Mouse (Mus musculus): ENCODE measurements around the gene 4933411K16Rik.

The 4933411K16Rik gene

DNA sequence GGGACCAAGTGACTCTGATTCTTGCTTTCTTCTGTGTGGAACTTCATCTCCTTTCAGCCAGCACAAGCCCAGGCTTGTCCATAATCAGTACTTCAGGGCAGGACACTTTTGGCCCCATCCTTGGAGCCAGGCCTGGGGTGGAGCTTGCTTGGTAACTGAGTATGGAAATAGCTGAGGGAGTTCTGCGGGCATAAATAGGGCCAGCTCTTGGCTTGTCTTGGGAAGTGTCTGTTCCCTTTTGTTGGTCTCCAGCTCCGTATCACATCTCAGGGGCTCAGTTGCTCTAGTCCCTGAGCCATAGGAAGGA is 29.6 kb upstream of the 4933411K16Rik start:
- no peak for TF ChIP-seq GATA4 (IDR thresholded peaks at IDR 0.05; ENCODE audit: insufficient replicate concordance, low read length)

DNA sequence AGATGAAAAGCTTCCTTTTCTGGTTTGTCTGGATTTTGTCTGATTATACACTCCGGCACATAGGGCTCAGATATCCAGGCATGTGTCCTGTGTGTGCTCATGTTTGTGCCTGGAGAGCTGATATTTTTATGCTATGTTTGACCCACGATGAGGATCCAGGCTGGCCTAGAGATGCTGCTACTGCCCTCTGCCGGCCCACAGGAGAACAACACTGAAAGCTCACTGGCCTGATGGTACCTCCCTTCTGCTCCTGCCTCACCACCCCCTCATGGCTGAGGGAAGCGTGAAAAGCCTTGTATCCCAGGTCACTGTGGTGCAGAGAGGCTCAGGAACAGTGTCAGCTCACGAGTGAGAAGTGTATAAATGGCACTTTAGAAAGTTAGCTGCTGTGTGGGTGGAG is 25.9 kb upstream of the 4933411K16Rik start:
- no peak for TF ChIP-seq GATA4 (IDR thresholded peaks at IDR 0.05; ENCODE audit: insufficient replicate concordance, low read length)

DNA sequence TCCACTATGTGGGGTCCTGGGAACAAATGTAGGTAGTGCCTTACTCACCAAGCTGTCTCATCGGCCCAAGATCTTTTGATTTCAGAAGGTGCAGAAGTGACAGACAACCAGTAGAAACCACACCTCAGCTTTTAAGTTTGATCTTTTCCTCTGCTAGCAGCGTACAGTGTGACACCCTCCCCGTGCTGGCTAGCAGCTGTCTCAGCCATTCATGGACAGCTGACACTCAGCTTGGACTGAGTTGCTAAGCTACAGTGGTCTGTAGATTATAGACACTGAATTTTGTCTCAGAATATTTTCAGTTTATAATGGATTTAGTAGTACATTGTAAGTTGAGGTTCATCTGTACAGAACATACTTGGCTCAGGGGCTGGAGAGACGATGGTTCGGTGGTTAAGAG is 20.9 kb upstream of the 4933411K16Rik start:
- TF ChIP-seq GATA4 (IDR thresholded peaks at IDR 0.05; ENCODE audit: insufficient replicate concordance, low read length) = no peak

DNA sequence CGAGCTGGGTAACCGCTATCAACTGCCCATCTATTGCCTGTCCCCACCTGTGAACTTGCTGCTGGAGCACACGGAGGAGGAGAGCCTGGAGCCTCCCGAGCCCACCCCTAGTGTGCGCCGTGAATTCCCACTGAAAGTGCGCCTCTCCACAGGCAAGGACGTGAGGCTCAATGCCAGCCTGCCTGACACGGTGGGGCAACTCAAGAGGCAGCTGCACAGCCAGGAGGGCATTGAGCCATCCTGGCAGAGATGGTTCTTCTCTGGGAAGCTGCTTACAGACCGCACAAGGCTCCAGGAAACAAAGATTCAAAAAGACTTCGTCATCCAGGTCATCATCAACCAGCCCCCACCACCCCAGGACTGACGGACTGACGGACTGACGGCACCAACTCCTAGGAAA is 18.4 kb upstream of the 4933411K16Rik start:
- no peak for TF ChIP-seq GATA4 (IDR thresholded peaks at IDR 0.05; ENCODE audit: insufficient replicate concordance, low read length)

DNA sequence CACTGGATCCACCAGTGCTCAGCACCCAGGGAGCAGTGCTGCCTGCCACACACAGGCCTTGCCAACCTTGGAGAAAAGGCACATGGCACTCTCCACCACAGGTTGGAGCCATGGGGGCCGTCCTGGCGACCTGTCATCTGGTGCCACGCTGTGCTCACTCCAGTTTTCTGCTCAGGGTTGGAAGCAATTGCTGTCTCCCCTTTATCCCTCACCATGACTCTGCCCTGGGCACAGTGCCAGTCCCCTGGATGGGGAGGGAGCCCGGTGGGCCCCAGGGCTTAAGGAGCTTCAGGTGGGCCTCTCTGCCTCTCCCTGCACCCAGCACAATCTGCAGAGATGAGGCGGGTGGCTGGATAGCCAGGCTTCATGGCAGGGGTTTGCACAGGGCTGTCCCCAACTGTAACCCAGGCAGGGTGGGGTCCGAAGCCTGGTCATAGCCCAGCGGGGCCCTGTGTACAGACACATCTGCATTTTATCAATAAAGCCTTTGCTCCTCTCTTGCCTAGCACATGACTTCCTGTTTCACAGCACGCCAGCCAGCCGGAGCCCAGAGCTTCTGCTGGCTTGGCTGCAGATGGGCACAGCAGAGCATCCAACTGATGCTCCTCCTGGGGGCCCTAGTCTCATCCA is 17.8 kb upstream of the 4933411K16Rik start:
- no peak for TF ChIP-seq GATA4 (IDR thresholded peaks at IDR 0.05; ENCODE audit: insufficient replicate concordance, low read length)

DNA sequence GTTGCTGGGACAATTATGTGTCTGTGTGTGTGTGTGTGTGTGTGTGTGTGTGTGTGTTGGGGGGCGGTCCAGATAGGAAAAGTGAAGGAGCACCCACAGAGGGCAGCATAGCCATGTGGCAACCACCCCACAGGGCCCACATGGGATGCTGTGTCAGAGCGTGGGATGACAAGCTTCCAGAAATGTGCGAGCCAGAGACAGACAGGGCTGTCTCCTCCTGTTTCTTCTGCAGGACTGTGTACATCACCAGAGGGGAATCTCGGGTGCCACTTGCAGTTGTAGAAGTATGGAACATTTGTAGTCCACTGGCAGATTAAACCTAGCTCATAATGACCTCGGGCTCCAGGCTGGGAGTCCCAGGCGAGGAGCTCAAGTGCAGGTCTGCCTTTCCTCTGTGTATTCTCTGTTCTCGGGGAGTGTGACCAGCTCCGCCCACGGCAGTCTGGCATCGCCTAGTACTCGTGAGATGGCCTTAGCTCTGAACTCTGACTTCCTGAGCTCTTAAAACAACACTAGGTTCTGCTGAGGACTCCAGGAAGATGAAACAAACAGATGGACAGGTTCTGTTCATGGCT is 17.1 kb upstream of the 4933411K16Rik start:
- TF ChIP-seq GATA4 (IDR thresholded peaks at IDR 0.05; ENCODE audit: insufficient replicate concordance, low read length) = no peak

DNA sequence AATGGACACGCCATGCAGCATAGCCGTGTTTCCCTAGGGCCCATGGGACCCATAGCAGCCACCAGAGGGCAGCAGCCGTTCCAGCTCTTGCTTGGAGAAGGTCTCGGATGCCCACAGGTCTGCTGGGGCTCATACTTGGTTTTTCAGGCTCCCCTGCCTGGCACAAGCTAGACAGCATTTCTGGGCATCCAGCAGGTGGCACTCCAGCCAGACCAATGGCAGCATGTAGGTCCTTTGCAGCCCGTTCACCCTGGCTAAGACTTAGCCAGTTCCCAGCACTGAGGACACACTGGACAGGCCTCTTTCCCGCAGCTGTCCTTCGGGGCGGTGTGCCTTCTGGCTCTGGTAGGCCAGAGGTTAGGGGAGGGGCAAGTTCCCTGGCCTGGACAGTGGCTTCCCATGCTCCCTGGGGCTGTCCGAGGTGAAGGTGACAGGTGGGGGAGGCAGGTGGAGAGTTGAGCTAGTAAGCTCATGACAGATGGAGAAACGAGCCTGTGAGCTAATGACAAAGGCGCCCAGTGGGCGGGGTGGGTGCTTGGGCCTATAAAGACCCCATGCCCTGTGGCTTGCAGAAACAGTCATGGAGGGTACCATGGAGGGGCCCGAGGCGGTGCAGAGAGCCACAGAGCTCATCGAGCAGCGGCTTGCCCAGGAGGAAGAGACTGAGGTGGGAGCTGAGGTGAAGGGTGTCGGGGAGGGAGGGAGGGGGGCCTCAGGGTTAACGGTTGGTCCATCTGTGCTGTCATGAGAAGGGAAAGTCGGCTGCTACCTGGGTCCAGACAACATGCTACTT is 16.4 kb upstream of the 4933411K16Rik start, which contains the start of gene Ankrd2:
TSS of gene Ankrd2 (plus strand) at position 545 of the 793 bp plus-strand sequence.
- TF ChIP-seq GATA4 (IDR thresholded peaks at IDR 0.05; ENCODE audit: insufficient replicate concordance, low read length) = no peak

DNA sequence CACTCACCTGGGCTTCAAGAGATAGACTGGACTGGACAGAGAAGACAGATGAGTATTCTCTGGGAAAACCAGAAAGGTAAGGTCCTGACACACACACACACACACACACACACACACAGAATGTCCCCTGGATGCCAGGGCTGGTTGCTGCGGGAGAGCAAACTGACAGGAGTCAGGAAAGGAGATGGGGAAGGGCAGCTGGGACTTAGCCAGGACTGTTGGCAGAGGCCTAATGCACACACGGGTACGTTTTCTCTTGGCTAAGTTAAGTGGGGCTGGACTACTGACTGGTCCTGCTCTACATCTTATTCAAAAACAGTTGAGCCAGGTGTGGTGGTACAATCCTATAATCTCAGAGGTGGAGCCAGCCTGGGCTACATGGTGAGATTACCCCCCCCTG is 15.7 kb upstream of the 4933411K16Rik start:
- no peak for TF ChIP-seq GATA4 (IDR thresholded peaks at IDR 0.05; ENCODE audit: insufficient replicate concordance, low read length)

DNA sequence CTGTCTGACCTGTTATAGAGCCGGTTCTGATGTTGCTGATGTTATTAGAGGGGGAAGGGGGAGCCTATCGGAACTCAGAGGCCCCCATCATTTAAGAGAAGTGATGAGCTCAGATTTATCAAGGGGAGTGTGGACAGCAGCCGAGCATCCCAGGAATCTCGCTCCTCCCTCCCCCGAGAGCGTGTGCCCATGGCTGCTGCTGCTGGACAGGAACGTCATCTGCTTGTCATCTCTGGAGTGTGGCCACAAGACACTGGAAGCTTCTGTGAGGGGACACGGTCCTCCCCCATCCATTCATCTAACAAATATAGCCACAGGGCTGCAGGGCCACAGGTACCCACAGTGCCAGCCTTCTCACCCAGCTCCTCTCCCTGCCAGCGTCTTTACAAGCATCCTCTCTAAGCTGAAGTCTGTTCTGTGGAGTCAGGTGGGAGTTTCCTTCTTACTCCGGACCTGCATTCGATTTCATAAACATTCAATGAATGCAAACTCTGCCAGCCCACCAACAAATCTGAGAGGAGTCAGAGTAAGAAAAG is 14.8 kb upstream of the 4933411K16Rik start:
- TF ChIP-seq GATA4 (IDR thresholded peaks at IDR 0.05; ENCODE audit: insufficient replicate concordance, low read length) = no peak

DNA sequence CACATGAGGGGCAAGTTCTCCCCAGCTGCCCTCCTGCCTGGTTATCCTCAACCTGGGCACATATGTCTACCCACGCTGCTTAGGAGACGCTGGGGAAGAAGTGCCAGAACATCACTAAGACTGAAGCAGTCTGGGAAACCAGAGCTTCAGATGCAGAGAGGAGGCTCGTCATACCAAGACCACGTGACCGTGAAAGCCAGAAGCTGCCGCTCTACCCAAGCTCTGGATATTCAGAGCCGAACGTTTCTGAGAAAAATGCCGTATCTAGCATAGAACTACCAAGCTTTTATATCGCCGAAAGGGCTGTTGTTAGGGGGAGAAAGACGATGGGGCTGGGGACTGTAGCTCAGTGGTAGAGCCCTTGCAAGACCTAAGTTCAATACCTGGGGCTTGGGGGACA is 13.7 kb upstream of the 4933411K16Rik start:
- no peak for TF ChIP-seq GATA4 (IDR thresholded peaks at IDR 0.05; ENCODE audit: insufficient replicate concordance, low read length)

DNA sequence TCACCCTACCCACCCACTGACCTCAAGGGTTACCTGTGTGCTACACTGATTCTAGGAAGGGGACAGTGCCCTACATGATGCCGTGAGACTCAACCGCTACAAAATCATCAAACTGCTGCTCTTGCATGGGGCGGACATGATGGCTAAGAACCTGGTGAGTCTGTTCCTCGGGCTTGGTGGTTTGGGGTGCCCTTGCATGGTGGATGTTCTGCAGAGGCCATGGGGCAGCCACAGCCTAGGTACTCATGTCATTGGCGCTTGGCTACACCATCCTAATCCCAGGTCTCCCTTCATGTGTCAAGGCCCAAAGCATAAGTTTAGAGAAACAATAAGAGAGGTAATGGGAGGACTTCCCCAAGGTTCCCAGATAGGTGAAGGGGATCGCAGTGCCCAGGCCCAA is 8.1 kb upstream of the 4933411K16Rik start:
- TF ChIP-seq GATA4 (IDR thresholded peaks at IDR 0.05; ENCODE audit: insufficient replicate concordance, low read length) = no peak

DNA sequence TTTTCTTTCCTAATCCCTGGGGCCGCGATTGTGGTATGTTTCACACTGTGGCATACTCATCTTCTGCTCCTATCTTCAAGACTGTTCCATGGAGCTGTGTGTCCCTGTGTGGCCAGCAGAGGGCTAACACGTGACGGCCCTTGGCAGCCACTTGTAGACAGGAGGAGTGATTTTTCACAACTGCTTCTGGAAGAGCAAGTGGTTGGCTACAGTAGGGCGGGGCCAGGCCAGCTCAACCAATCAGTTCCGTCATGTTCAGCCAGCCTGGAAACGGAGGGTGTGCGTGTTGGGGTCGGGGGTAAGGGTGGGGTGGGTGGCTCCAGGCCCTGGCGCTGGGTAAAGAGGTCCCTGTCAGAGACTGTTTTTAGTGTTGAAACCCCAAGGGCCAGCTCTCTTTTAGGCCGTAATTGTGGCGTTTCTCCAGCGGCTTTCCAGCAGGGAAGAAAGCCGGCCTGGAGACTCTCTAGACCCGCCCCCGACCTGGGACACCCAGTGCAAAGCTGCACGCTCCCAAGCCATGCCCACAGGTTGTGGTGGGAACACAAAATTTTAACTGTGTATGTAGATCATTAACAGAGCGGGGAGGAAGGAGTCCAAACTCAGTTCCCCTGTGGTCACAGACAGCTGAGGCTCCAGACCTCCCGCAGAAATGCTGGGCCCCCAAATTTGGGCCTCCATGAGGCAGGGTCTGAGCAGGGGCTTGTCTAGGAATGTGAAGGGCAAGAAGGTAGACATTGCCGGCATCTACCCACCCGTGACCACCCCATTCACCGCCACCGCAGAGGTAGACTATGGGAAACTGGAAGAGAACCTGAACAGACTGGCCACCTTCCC is 6.6 kb upstream of the 4933411K16Rik start, which contains the start of gene Hoga1:
TSS of gene Hoga1 (plus strand) at position 342 of the 834 bp plus-strand sequence.
- peak; percentile 12; the same call in 1 of the 2 replicates for TF ChIP-seq GATA4 (IDR thresholded peaks at IDR 0.05; ENCODE audit: insufficient replicate concordance, low read length)

DNA sequence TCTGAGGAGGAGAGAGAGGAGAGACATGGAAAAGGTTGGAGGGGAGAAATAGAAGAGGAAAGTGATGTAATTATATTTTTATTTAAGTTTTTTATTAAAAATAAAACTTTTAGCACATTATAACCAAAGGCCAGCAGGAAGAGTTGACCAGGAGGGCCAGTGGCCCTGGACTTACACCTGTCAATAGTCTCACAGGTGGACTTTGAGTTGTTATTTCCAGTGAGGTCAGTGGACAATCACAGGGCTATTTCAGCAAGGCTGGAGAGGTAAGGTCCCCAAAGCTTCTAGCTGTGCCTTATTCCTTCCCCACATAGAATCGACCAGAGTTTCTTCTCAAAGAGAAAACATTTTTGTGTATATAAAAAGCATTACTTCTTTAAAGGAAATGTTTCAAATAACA is 1.8 kb upstream of the 4933411K16Rik start:
- TF ChIP-seq GATA4 (IDR thresholded peaks at IDR 0.05; ENCODE audit: insufficient replicate concordance, low read length) = no peak

DNA sequence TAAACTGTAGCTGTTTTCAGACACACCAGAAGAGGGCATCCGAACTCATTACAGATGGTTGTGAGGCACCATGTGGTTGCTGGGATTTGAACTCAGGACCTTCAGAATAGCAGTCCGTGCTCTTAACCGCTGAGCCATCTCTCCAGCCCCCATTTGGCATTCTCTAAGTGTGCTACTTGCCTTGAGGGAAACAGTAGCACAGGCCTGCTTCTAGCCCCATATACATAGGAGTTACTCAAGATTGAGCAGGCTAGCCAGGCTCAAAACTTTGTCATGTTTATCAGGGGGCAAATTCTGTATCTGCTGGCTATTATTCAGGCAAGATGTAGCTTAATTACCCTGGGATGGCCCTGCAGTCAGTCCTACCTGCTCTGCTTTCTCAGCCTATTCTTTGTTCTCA is 697 bp upstream of the 4933411K16Rik start:
- no peak for TF ChIP-seq GATA4 (IDR thresholded peaks at IDR 0.05; ENCODE audit: insufficient replicate concordance, low read length)

DNA sequence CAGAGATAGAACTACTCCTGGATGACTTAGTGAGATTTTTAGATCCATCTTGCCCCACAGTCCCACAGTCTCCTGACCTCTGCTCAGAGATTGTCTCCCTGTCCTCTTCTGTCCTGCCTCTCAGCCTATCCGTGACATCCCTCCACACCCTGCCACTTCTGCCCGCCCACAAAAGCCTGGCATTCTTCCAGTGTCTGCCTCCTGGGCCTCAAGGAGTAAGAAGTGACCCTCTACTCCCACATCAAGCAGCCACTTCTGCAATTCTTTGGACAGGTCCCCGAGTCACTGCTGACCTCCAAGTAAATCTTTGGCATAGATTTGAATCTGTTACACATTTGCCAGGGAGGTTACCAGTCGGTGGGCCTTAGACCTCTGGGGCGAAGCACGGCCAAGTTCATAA is 2.2 kb downstream of the 4933411K16Rik start:
- no peak for TF ChIP-seq GATA4 (IDR thresholded peaks at IDR 0.05; ENCODE audit: insufficient replicate concordance, low read length)
